Mouse (Mus musculus): ENCODE measurements around the gene Kcnj6.
"Not testable (repeated sequence)": the region's sequence is repeated elsewhere in the genome, so short reads cannot be mapped to it uniquely, and the experiment has no call there.

The Kcnj6 gene

DNA sequence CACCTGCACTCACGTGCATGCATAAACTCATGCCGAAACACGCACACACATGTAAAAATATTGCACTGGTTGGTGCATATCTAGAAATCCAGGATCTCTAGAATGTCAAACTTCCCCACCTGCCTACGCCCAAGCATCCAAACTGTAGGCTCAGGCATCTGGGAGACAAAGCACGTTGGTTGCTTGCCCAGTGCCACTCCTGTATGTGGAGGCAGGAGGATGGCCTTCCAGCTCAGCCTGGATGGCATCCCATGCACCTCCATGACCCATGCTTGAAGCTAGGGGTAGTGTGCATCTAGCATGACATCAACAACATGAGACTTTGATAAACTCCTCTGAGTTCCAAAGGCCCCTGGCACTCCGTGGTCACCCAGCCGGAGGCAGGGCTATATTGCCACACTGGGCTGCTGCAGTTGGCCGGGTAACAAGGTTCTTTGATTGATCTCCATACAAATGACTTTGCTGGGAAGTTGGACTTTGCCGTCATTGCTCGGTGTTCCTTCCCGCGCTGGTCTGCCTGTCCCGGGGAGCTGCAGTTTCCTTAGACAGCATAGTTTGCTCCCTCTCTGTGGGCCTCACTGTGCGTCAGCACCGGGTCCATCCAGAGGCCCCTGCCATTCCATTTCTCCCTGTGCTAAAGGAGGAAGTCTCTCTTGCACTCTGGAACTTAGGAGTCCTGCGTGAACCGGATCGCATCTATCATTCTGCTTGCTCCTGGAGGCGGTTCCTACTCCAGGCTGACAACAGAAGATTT lies 144.9 kb downstream of the Kcnj6 start:
- intact Hi-C loops (cut with DNase I), result no loop called here

DNA sequence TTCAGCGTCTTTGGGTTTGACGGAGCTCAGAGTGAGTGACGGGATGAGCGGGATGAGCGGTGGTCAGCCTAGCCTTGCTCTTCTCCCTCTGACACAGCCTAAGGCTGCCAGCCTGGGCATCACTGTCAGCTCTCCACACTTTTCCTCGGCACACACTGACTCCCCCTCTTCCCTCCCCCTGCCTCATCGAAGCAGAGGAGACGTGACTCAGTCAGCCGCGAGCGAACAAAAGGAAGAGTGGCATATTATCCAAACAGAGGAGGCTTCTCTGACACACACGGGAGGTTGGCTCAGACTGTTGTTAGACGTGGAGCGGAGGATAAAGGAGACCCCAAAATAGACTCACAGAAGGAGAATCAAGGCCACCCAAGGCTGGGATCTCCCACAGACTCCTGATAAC lies 147.1 kb downstream of the Kcnj6 start:
- intact Hi-C loops (cut with DNase I), result no loop called here

DNA sequence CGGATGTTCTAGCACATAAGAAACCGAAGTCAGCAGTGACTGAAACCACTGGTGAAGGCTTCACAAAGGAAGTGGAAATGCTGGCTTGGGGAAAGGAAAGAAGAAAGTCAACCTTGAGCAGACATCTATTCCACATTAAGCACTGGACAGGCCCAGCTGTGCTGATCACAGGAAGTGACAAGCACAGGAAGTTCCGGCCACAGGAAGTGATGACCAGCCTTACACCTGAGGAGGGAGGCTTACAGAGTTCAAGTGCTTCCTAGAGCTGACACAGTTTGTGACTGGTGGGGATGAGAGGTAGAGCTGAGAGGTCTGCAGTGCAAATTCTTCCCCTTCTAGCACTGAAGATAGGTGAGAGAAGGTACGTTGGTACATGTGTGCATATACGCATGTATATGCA lies 151.5 kb downstream of the Kcnj6 start:
- intact Hi-C loops (cut with DNase I), result no loop called here

DNA sequence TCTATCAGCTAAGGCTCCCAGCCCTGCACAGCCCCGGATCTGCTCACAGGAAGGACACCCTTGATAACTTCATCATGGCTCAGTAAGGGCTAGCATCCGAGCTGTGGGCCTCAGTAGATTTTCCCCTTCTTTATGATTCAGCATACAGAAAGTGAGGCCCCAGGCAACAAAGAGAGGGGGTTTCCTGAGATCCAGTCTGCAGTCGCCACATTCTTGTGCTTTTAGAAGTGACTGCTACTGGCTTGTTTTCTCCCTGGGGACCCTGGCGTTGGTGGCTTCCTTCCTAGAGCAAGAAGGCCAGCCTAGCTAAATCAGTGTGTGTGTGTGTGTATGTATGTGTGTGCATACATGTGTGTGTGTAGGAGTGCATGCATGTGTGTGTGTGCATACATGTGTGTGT lies 152.7 kb downstream of the Kcnj6 start:
- intact Hi-C loops (cut with DNase I), result no loop called here

DNA sequence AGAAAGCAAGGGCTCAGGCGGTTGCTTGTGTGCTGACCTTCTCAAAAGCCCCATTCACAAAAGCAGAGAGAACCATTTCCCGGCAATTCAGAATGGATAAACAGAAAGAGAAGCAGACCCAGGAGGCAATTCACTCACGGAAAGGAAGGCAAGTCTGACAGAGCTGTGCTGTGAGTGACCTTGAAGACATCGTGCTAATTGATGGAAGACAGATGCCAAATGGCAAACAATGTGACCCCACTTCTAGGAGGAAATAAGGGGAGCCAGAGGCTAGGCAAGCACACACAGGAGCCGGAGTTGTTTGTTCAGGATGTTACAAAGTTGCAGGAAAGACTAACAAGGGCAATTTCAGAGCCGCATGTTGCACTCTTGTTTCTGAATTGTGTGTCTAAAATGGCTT lies 158.1 kb downstream of the Kcnj6 start:
- intact Hi-C loops (cut with DNase I), result no loop called here

DNA sequence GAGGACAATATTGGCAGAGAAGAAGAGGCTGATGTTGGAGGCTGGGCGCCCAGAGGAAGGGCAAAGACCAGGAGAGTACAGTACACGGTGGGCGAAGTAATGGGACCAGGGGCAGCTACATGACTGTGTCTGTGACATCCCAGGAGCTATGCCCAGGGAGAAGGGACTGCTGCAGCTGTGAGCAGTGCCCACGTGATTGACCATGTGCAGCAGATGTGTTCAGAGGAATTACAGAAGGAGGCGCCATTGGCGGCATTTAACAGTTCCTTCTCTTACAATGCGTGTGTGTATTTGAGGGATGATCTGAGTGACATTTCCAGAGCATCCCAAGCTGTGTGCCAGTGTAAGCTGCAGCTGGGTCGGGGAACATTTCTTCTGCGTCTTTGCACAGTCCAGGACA lies 159.6 kb downstream of the Kcnj6 start:
- intact Hi-C loops (cut with DNase I), result no loop called here

DNA sequence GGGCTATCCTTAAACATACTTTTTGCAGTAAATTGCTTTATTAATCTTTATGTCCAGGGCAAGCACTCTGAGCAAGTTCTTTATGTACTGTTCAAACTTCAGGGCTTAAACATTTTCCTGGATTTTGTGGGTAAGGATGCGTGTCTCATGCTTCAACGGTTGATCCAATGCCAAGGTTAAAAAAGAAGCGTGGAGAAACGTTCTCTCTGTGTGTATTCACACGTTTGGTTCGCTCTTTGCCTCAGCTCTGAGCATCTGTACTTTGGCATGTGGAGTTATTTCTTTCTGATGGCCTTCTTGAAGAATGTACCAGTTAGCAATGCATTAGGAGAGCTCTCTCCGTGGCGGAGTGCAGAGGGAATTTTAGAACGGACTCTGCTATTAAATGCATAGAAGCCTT lies 163.0 kb downstream of the Kcnj6 start:
- intact Hi-C loops (cut with DNase I), result no loop called here

DNA sequence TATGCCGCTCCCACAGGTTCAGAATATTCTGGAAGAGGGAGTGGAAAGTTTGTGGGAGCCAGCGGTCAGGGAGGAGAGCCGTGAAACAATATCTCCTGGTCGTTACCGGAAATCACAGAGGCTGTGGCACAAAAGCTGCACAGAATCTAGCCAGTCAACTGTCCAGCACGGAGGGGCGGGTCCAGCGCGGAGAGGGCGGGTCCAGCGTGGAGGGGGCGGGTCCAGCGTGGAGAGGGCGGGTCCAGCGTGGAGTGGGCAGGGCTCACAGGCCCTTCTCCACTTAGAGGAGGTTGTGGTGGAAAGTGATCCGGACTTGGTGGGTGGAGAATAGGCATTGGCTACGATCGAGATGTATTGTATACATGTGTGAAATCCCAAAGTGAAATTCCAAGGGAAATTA lies 169.3 kb downstream of the Kcnj6 start:
- intact Hi-C loops (cut with DNase I), result no loop called here

DNA sequence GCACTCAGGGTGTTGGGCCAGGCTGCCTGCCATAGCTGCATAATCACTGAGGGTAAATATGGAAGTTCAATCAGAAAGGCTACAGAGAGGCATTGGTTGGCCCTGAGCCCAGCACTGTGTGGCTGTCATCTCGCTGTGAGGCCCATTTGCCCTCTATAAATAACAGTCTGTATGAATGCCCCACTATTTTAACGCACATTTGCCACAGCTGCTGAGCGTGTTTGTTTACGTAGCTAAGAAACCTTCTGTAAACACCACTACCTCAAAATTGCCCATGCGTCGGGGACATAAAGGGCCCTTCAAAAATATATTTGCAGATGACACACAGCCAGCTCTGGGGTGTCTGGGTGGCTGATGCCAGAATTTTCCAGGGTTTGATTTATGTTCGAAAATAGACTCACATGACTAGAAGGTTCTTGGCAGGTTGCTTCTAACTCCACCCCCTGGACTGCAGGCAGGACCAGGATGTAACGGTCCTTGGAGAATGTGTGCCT lies 170.4 kb downstream of the Kcnj6 start:
- intact Hi-C loops (cut with DNase I), result no loop called here

DNA sequence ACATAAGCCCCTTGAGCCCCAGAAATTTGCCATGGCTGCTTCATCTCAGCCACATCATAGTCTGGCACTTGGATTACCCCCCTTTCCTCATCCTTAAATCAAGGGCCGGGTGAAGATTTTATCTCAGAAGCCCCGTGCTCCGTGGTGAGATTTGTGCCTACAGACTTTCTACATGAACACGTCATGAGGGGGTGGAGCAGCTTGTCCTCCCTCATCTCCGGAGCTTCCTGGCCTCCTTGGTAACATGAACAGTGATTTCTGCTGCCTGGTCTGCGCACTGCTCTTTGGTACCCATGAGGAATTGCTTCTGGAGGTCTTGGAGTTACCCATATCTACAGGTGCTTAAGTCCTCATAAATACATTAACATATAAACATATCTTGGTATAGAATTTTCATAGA lies 172.2 kb downstream of the Kcnj6 start:
- intact Hi-C loops (cut with DNase I), result no loop called here

DNA sequence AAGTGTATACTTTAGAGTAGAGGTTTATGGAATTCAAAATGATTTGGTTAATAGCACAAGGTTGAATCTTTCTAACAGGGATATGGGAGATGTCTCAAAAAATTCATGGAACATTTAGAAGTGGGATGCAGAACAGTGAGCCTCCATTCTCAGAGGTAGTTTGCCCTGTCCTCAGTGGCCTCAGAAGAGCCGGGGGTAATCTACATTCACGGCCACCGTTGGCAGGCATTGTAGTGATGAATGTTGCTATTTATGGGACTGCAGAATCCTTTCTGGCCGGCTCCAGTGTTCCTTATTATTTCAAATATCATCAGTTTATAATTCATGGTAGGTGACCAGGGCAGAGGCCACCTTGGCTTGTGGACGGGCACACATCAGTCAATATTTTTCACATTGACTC lies 174.9 kb downstream of the Kcnj6 start:
- intact Hi-C loops (cut with DNase I), result no loop called here

DNA sequence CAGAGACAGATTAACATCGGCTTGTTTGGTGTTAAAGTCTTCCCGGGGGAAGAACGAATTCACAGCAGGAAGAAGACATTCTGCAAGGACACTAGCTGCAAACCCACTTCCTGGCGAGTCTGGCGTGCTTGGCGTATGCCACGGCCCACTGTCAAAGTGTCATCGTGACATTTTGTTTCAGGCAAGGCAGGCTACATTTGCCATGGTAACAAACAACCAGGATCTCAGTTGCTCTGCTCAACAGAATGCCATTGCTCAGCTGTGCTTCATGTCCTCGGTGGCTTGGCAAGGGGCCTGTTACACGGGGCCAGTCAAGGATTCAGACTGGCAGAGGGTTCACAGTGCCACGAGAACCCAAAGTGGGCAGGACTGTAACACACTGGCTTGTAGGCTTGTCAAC lies 175.9 kb downstream of the Kcnj6 start:
- intact Hi-C loops (cut with DNase I), result no loop called here

DNA sequence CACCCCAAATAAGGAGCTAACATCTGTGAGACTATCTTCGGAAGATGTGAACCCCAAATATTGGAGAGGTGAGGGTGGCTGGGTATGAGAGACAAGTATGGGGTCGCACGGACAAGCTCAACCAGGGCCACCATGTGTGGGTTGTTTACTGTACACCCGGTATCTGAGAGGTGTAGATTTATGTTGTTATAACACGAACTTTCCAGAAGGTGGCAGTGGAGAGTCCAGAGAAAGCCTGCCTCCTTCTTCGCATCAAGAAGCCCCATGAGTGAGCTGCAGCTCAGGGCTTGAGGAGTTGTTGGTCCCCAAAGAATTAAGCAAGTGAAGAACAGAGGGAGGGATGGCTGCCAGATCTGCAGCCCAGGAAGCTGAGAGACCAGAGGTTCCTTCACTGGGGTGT lies 181.1 kb downstream of the Kcnj6 start:
- intact Hi-C loops (cut with DNase I), result loop anchor here (5.0 kb wide), 1 partner anchor 531 kb away; no protein-coding TSS in a partner anchor

DNA sequence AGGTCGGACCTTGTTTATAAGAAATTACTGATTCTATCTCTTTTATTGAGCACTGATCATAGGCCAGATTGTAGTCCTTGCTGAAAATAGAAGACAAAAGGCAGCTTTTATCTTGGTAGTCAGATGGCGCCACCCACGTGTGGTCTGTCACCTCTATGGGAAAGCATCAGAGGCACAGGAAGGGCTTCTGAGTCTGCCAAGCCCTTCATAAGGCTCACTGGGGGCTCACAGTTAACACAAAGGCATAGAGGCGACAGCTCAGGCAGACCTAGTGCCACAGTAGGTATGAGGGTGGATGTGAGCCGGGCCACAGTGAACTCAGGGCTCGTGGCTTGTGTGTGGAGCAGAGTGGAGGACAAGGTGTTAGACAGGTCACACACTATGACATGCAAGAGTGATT lies 181.6 kb downstream of the Kcnj6 start:
- intact Hi-C loops (cut with DNase I), result loop anchor here (5.0 kb wide), 1 partner anchor 531 kb away; no protein-coding TSS in a partner anchor

DNA sequence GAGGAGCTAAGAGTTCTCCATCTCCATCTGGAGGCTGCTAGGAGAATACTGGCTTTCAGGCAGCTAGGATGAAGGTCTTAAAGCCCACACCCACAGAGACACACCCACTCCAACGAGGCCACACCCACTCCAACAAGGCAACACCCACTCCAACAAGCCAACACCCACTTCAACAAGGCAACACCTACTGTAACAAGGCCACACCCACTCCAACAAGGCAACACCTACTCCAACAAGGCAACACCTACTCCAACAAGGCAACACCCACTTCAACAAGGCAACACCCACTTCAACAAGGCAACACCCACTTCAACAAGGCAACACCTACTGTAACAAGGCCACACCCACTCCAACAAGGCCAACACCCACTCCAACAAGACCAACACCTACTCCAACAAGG lies 188.2 kb downstream of the Kcnj6 start:
- intact Hi-C loops (cut with DNase I), result not testable (repeated sequence)

DNA sequence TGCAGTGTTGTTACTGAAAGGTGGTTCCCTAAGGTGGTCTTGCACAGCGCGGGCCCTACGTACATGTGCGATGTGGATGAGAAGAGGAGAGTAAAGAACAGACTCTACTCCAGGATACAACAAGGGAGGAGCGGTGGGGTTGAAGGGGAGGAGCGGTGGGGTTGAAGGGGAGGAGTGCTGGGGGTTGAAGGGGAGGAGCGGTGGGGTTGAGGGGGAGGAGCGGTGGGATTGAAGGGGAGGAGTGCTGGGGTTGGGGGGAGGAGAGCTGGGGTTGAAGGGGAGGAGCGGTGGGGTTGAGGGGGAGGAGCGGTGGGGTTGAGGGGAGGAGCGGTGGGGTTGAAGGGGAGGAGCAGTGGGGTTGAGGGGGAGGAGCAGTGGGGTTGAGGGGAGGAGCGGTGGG lies 199.3 kb downstream of the Kcnj6 start:
- intact Hi-C loops (cut with DNase I), result no loop called here

DNA sequence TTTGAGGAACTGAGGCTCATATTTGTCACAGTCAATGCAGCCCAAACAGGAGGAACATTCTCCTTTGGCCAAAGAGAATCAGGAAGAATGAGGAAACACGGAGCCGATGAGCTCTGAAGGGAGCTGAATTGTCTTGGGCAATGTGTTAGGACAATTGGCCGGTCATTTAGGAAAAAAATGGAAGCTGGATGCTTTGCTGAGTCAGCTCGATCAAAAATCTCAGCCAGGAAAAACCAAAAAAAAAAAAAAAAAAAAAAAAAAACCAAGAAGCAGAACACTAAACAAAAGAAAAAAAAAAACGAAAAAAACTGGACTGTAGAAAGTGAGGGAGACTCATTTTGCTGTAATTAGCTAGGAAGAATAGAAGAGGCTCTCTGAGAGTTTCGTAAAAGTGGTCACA lies 200.1 kb downstream of the Kcnj6 start:
- intact Hi-C loops (cut with DNase I), result no loop called here

DNA sequence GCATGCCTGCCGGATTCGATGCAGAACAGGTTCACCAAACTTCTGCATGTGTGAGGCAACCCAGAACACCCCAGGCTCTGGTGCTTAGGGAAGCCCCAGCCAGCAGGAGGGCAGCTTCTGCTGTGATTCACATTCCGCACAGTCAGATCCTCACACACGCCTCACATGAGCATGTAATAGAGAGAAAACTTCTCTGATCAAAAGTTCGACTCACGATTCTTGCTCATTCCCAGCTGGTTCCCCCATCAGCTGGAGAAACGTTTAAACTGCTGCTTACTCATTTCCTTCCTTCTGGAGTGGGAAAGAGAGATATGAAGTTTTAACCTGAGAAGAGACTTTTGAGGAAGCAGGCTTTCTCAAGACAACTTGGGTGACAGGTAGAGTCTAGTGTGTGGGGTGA lies 204.5 kb downstream of the Kcnj6 start:
- intact Hi-C loops (cut with DNase I), result no loop called here

DNA sequence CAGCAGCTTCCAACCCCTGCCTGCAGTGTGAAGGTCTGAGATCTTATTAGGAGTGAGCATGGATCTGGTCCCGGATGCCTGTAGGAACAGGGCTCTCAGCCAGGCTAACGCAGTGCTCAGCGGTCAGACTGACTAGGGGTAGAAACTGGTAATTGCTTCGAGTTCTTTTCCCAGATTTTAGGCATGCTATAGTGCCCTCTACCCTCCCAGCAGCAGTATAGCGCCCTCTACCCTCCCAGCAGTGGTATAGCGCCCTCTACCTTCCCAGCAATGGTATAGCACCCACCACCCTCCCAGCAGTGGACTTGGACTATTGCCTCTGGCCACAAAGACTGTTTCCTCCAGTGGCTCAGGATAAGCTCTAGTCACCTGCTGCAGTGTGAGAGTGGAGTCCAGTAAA lies 207.5 kb downstream of the Kcnj6 start:
- intact Hi-C loops (cut with DNase I), result loop anchor here (5.0 kb wide), 1 partner anchor 557 kb away; no protein-coding TSS in a partner anchor

DNA sequence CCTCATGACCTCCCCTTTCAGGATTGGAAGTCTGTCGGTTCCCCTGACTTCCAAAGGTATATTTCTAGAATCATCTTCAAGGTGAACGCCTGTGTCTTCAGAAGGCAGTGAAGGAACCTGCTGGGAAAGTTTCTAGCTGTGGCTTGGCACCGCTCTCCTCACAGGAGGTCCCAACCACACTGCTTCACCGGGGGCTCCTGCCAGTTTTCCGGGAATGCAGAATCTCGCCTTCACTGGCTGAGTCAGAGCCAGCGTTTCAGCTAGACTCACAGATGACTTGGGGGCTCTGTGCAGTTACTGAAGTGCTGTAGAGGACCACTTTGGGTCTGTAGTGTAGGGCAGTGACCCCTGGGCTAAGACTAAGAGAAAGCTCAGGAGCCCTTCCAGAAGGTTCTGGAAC lies 208.8 kb downstream of the Kcnj6 start:
- intact Hi-C loops (cut with DNase I), result loop anchor here (5.0 kb wide), 1 partner anchor 559 kb away; no protein-coding TSS in a partner anchor

DNA sequence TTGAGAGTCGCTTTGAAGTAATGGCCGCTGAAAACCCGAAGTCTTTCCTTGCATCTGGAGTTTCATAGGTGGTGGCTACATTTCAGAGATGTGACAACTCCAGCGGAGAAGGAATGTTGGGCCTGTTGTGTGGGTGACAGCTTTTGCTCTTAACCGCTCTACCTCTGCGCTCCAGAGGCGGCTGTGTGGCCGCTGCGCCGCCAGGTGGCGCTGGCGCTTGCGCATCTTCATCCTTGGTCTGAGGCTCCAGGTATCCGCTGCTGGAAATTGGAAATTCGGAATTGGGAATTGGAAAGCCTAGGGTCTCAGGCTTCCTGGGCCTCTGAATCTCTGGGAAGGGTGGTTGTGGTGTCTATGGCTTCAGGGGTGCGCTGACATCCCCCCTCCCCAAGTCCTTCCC lies 209.3 kb downstream of the Kcnj6 start:
- intact Hi-C loops (cut with DNase I), result loop anchor here (5.0 kb wide), 1 partner anchor 559 kb away; no protein-coding TSS in a partner anchor

DNA sequence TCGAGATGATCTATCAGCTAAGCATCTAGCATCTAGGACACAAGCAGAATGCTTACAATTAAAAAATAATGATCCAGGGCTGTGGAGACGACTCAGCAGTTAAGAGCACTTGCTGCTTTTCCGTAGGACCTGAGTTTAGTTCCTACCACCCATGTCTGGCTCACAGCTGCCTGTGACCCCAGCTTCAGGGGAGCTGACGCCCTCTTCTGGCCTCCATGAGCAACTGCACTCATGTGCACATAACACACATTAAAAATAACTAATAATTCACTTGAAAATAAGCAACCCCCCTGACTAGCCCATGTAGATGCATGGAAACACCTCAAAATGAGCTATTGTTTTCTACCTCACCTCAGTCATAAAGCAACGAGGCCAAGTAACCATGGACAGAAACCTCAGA lies 211.6 kb downstream of the Kcnj6 start:
- intact Hi-C loops (cut with DNase I), result loop anchor here (5.0 kb wide), 1 partner anchor 561 kb away; no protein-coding TSS in a partner anchor

DNA sequence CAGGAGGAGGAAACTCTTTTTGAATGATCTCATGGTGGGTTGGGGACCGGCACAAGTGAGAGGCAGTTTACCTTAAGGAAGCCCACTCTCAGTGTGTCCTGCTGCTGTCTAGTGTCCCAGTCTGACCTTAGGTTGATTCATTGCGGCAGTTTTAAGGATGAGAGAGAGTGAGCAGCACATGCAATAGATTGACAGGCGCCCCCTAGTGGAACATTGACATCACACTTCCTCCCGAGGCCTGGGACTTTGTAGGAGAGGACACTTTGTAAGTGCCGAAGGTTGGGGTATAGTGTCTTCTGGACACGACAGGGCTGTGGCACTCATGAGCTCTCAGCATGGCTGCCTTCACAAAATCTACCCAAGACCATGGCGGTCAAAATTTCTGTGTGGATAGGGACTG lies 213.8 kb downstream of the Kcnj6 start:
- intact Hi-C loops (cut with DNase I), result no loop called here

All from adrenal gland (tissue).